In the genomic region with DNA sequence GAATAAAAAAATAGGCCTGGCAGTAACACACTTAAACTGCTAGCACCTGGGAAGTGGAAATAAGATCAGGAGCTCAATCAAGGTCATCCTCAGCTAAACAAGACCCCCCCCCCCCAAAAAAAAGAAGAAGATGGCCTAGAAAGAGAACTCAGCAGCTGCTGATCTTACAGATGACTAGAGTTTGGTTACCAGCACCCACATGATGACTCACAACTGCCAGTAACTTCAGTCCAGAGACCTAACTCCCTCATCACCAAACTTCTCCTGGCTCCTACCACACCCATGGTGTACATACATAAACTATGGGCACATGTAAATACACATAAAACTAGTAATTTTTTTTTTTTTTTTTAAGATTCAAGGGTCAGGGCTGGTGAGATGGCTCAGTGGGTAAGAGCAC, we compare ENCODE assay signal across 24 mouse cellular contexts.
"Had no signal": no experiment of that assay in that cellular context is flagged by ENCODE, and none has a peak within 500 bp of the region (broad histone marks: within the 10 kb centered on the region; RNA-seq: fewer than 3 reads in every experiment).

No protein-coding gene starts in this region.

- H3K27ac ChIP-seq: heart, adult 2 months; hindbrain, embryonic 10.5 days; hindbrain, embryonic 12.5 days; hindbrain, embryonic 15.5 days; hindbrain, postnatal 0 days; layer of hippocampus, adult 2 months; left cerebral cortex, adult 2 months; limb, embryonic 10.5 days; limb, embryonic 12.5 days; liver, embryonic 14.5 days had no signal

- DNase-seq: gastrocnemius, postnatal 14 days; gastrocnemius, postnatal 36 days; heart, adult 11 months; heart, adult 2 months; heart, postnatal 10 days; heart, postnatal 4 days; kidney, adult 11 months; kidney, adult 8-10 months; kidney, postnatal 10 days; kidney, postnatal 25 days; kidney, postnatal 4 days; liver had no signal

- H3K9ac ChIP-seq: heart, embryonic 12.5 days; hindbrain, embryonic 12.5 days; hindbrain, embryonic 15.5 days; limb, embryonic 12.5 days; liver, embryonic 12.5 days; liver, embryonic 14.5 days had no signal

- H3K4me2 ChIP-seq: heart, embryonic 12.5 days; hindbrain, embryonic 12.5 days; hindbrain, embryonic 15.5 days; limb, embryonic 12.5 days; liver, embryonic 12.5 days had no signal

- H3K27me3 ChIP-seq: heart, embryonic 12.5 days; hindbrain, embryonic 12.5 days; hindbrain, embryonic 15.5 days; limb, embryonic 12.5 days; liver, embryonic 12.5 days had no signal

- ATAC-seq: hindbrain, postnatal 0 days; intestine, embryonic 16.5 days; liver, embryonic 12.5 days had no signal

- H3K9me3 ChIP-seq: hindbrain, embryonic 10.5 days; hindbrain, embryonic 12.5 days; hindbrain, embryonic 15.5 days; limb, embryonic 10.5 days; limb, embryonic 12.5 days; liver, embryonic 12.5 days had no signal

- H3K36me3 ChIP-seq: heart, embryonic 12.5 days; hindbrain, embryonic 10.5 days; hindbrain, embryonic 12.5 days; hindbrain, embryonic 15.5 days; limb, embryonic 10.5 days; limb, embryonic 12.5 days; liver, embryonic 12.5 days had no signal

- H3K4me3 ChIP-seq: heart, adult 2 months; heart, embryonic 12.5 days; hindbrain, embryonic 10.5 days; hindbrain, embryonic 12.5 days; hindbrain, embryonic 15.5 days; layer of hippocampus, adult 2 months; left cerebral cortex, adult 2 months; limb, embryonic 10.5 days; limb, embryonic 12.5 days; liver, embryonic 12.5 days had no signal
